Mouse (Mus musculus) ES-E14 (cell line): ENCODE results near the gene P4ha2. TPM values are rescaled to one million over a fixed set of nuclear protein-coding genes. Genes with fewer than 3 reads are reported as not detected.

Experiments
- DNase-seq: peaks from one replicate; pipeline ENCODE4 v3.0.0-alpha.2; 2013; ENCODE audit warnings: low read depth, low spot score
- H3K27ac ChIP-seq: 2 replicates; pipeline ENCODE4 v1.5.1; 2012; ENCODE audit warnings: low read depth, mild to moderate bottlenecking, low read length, moderate library complexity, mixed read lengths; ENCODE audit not compliant: poor library complexity, insufficient read depth, severe bottlenecking
- H3K36me3 ChIP-seq: 2 replicates; pipeline ENCODE4 v1.6.1; 2012; ENCODE audit warnings: mild to moderate bottlenecking, low read length, moderate library complexity, mixed read lengths; ENCODE audit not compliant: control insufficient read depth, poor library complexity, insufficient read depth, severe bottlenecking
- H3K4me1 ChIP-seq, 2 experiments: fragments of 150-350 bp in 1 of 2; sonication (generic) in 1 of 2; 2 replicates each; pipeline ENCODE4 v1.6.1; 2012; ENCODE audit warnings: low read length in 2 of 2, mild to moderate bottlenecking in 1 of 2, mixed read lengths in 1 of 2; ENCODE audit not compliant: control insufficient read depth in 2 of 2, insufficient read depth in 2 of 2, poor library complexity in 1 of 2
- H3K4me3 ChIP-seq, 2 experiments: fragments of 150-350 bp in 1 of 2; sonication (generic) in 1 of 2; 2 replicates each; pipeline ENCODE4 v1.5.1; 2012; ENCODE audit warnings: low read length in 2 of 2, low read depth in 1 of 2, mild to moderate bottlenecking in 1 of 2, mixed read lengths in 1 of 2; ENCODE audit not compliant: insufficient read depth in 1 of 2, poor library complexity in 1 of 2, severe bottlenecking in 1 of 2
- H3K9ac ChIP-seq: 2 replicates; pipeline ENCODE4 v1.6.1; 2012; ENCODE audit warnings: low read depth, mild to moderate bottlenecking, low read length, mixed read lengths; ENCODE audit not compliant: poor library complexity, insufficient read depth, severe bottlenecking
- H3K9me3 ChIP-seq: fragments of 150-350 bp; sonication (generic); 2 replicates; pipeline ENCODE4 v1.6.1; 2012; ENCODE audit warnings: low read depth, mild to moderate bottlenecking, low read length; ENCODE audit not compliant: control insufficient read depth, insufficient read depth
- CHD2 ChIP-seq: IDR thresholded peaks from 2 replicates; pipeline ENCODE4 v1.6.1; 2014; ENCODE audit warnings: mild to moderate bottlenecking, low read depth, low read length, inconsistent platforms
- HCFC1 ChIP-seq: IDR thresholded peaks from 2 replicates; pipeline ENCODE4 v1.6.1; 2012; ENCODE audit warnings: low read length, inconsistent platforms, borderline replicate concordance; ENCODE audit not compliant: insufficient read depth
- MAFK ChIP-seq: IDR thresholded peaks from 2 replicates; pipeline ENCODE4 v1.6.1; 2014; ENCODE audit warnings: mild to moderate bottlenecking, low read depth, low read length, inconsistent platforms; ENCODE audit not compliant: insufficient read depth
- ZC3H11A ChIP-seq: IDR thresholded peaks from 2 replicates; pipeline ENCODE4 v1.6.1; 2012; ENCODE audit warnings: low read depth, mild to moderate bottlenecking, inconsistent platforms, low read length, borderline replicate concordance
- ZNF384 ChIP-seq: IDR thresholded peaks from 2 replicates; pipeline ENCODE4 v1.6.1; 2012; ENCODE audit warnings: low read depth, low read length, inconsistent platforms
- in situ Hi-C, 2 experiments: fragments of 600-800 bp; cut with MboI; formaldehyde crosslinking; loops; one replicate each; pipeline ENCODE4 v1.15.1; 2025; ENCODE audit warnings: low sequenced_read_pairs in 2 of 2, inconsistent platforms in 1 of 2; ENCODE audit not compliant: unreplicated experiment in 2 of 2
- total RNA-seq: library from RNA; depleted of rRNA; stranded (reverse); fragments of 300-350 nt; gene quantifications from 2 replicates; pipeline ENCODE4 v1.2.3, GENCODE M21; 2012

Gene P4ha2
- total RNA-seq, 1 experiment, result 53.2 TPM

DNA sequence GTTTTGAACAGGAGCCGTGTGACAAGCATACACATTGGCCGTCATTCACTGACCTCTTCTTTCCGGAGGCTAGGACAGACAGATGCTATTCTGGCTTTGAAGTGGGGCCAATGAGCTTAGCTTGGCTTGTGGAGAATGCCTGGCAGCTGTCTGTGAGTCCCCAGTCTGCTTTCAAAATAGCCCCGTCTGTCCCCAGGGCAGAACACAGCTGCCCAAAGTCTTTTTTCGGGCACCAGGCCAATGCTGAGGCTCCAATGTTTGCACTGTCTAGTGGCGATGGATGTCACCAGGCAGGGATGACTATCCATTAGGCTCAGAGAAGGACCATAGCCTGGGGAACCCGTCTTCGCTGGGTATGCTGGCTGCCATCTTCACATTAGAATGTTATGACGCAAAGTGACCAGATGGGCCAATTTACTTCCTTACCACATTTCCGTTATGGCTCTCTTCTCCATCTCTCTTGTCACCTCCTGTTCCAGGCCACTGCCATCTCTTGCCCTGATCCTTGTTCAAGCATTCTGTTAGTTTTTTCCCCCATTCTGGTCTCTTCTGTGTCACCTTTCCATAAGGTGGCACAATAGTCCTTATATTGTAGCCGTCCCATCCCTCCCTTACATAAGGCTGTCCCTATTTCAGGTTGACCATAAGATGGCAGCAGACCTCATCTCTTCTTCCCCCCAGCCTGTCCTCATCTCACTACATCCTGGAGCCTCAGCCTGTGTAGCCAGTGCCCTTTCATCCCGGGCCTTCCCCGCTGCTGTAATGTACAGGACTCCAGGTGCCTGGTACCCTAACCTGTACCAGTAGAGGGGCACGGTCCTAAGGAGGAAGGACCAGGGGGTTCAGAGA lies 22.7 kb downstream of the P4ha2 start:
- Histone ChIP-seq H3K36me3 (no peaks in the 10 kb centered on the region), H3K27ac (no peak overlapping the region), H3K4me3 (no peak overlapping the region), H3K9me3 (no peaks in the 10 kb centered on the region), H3K4me1 (no peaks in the 10 kb centered on the region), H3K9ac (no peak overlapping the region)
- in situ Hi-C loops, result no loop called here
- DNase-seq, result no peak
- no peak for TF ChIP-seq MAFK
- TF ChIP-seq ZC3H11A, result no peak
- TF ChIP-seq CHD2, result no peak
- no peak for TF ChIP-seq ZNF384
- no peak for TF ChIP-seq HCFC1

DNA sequence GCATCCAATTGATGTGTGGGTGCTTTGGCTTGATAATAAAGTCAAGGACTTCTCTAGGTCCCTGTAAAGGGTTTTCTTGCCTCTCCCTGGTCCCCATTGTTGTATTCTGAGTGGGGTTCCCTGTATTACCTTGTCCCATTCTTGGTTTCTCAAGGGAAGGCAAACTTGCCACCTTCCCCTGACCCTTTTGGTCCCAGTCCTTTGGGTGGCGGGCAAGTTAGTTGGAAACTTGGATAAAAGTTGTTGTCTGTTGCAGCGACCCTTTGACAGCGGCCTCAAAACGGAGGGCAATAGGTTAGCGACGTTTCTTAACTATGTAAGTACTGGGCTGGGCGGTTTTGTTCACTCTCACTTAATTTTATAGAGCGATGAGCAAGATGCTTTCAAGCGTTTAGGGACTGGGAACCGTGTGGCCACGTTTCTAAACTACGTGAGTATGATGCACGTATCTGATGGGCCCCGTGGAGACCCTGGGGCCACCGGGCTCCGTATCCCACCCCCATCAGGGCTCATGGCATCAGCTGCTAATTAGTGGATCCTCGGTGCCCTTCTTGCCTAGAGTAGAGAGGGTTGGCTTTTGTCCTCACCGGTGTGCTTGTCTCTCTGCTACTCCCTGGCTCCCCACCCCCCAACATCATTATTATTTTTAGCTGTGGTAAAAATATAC lies 26.2 kb downstream of the P4ha2 start:
- no peak overlapping the region for H3K4me3 ChIP-seq
- H3K27ac ChIP-seq, result no peak overlapping the region
- DNase-seq, result no peak
- in situ Hi-C loops, result no loop called here
- H3K9ac ChIP-seq, result no peak overlapping the region
- no peaks in the 10 kb centered on the region for H3K36me3 ChIP-seq
- no peaks in the 10 kb centered on the region for H3K4me1 ChIP-seq
- no peak for TF ChIP-seq CHD2
- no peak for TF ChIP-seq MAFK
- TF ChIP-seq ZC3H11A, result no peak
- TF ChIP-seq ZNF384, result no peak
- TF ChIP-seq HCFC1, result no peak
- H3K9me3 ChIP-seq, result no peaks in the 10 kb centered on the region

DNA sequence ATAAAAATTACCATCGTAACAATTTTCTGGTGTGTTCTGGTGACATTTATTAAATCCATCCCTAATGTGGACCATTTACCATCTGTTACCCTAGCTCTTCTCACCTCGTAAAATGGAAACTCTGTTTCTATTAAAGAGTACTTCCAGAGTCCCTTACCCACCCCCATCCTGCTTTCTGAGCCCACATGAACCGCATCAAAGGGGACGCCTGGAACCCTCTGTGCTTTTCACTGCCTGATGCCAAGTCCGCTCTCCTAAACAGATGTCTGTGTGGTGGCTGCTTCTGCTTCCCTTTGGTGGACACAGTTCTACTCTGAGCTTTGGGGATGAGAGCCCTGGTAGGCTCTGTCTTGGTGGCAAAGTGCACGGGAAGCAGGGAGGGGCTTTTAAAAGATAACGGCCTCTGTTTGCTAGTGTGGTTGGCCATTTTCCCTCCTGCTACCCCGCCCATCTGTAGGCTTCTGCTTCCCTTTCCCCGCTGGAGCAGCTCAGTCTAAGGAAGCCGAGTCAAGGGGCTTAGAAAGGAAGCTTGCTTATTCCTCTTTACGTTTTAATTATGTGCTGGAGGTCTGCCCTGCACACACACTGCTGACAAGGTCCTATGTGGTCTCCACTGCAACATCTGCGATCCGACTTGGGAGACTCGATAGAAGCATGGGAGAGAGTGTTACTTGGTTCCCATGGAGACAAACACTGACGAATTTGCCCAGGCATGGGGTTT lies 26.9 kb downstream of the P4ha2 start:
- Histone ChIP-seq H3K4me1 (no peaks in the 10 kb centered on the region), H3K9me3 (no peaks in the 10 kb centered on the region), H3K9ac (no peak overlapping the region), H3K36me3 (no peaks in the 10 kb centered on the region), H3K4me3 (no peak overlapping the region), H3K27ac (no peak overlapping the region)
- in situ Hi-C loops, result no loop called here
- no peak for DNase-seq
- TF ChIP-seq ZC3H11A, result no peak
- no peak for TF ChIP-seq CHD2
- TF ChIP-seq MAFK, result no peak
- TF ChIP-seq HCFC1, result no peak
- TF ChIP-seq ZNF384, result no peak

DNA sequence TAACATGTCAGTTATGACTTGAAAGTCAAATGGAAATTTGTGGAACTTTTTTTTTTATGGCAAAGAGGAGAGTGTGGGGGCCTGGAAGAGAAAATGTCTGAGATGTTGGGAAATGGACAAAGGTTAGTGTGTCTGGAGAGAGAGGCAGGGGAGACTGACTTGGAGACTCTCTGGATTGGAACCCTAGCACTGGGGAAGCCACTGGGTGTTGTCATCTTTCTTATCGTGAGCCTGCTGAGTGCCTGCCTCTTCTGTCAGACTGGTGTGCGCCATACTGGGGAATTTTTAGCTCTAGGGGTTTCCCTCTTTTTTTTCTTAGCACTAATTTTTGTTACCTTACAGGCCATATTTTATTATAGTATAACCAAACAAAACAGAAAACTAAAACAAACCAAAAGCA lies 27.5 kb downstream of the P4ha2 start:
- H3K9me3 ChIP-seq, result no peaks in the 10 kb centered on the region
- no peak for TF ChIP-seq HCFC1
- no peak for TF ChIP-seq ZC3H11A
- no peak for TF ChIP-seq MAFK
- no peak for TF ChIP-seq ZNF384
- no peak for TF ChIP-seq CHD2
- H3K27ac ChIP-seq, result no peak overlapping the region
- H3K4me3 ChIP-seq, result no peak overlapping the region
- H3K9ac ChIP-seq, result no peak overlapping the region
- in situ Hi-C loops, result no loop called here
- no peaks in the 10 kb centered on the region for H3K36me3 ChIP-seq
- no peak for DNase-seq
- no peaks in the 10 kb centered on the region for H3K4me1 ChIP-seq
